Mouse (Mus musculus): ENCODE measurements around the gene Mut. TPM values are rescaled to one million over a fixed set of nuclear protein-coding genes. Genes with fewer than 3 reads are reported as not detected.

The Mut gene
- 21.0 and 22.5 TPM in 2 replicates for polyA plus RNA-seq (2015; fragmentation: Nextera tagmentation; extraction: Ambion mirVana)

DNA sequence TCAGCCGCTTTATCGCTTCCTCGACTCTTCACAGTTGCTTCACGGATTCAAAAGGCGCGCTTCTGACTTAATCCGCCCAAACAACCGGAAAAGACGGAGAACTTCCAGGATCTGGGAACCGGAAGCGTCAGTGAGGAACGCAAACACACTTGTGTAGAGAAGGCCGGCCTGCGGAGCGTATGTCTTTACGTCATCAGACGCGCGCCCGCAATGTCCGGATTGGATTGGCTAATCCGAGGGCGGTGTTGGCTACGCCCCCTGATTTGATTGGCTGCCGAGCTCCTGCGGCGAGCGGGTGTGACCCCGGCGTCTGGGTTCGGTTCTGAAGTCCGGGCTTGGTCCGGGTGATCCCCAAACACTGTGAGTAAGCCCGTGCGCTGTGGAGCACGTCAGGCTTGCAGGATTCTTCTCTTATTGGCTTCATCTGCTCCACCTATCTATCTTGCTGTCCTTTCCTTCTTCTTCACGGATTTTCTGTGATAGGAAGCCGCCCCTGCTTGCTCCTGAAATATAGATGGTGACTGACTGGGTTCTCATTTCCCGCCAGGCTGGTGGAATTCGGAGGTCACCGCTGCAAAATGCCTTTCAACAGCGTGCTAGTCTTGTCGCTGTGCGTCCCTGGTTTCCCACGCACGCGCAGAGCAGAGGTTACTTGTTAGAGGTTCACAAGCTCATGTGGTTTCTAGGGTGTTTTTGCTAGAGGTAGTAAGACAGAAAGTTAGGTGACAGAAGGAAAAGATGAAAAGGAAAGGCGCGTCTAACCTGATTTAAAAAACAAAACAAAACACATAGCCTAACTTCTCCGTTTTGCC is at the start of gene Mut, which contains the start of gene Cenpq:
Mut (plus strand) TSS at position 266 of the 812 bp plus-strand sequence.
Cenpq (minus strand) TSS at position 628 of the 812 bp plus-strand sequence.
- under 1% methylated on average over 50 of the region's 50 CpGs for WGBS
- Histone ChIP-seq H3K27me3 (no peaks in the 10 kb centered on the region), H3K27ac (peak within 1 kb of the TSS; percentile 90), H3K4me2 (replicated peaks) (peak within 1 kb of the TSS; percentile 73), H3K4me3 (replicated peaks) (peak within 1 kb of the TSS; percentile 68), H3K9me3 (no peaks in the 10 kb centered on the region), H3K9ac (replicated peaks) (peak within 1 kb of the TSS; percentile 75), H3K36me3 (peaks cover 20% of the 10 kb centered on the region), H3K4me1 (replicated peaks) (peaks cover 18% of the 10 kb centered on the region)
- ATAC-seq: peak; percentile 100

DNA sequence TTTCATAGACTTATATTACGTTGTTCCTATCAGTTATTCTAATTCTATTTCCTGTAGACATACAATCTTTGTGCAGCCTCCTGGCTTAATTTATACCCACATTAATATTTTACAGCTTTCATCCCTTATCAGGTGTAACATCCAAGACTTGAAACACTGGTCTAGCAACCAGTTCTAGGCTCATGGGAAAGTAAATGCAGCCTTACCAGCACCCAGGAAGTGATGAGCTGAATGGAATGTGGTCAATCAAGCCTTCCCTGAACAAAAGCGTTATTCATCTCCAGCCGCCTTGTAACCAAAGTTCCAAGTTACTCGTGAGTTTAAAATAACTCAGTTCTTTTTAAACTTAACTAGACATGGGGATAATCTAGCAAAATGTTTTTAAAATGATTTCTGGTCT is 49.3 kb upstream of the Mut start:
- H3K27ac ChIP-seq: no peak overlapping the region
- WGBS: 86% methylated on average over 4 of the region's 4 CpGs
- no peak overlapping the region for H3K9ac ChIP-seq (replicated peaks)

DNA sequence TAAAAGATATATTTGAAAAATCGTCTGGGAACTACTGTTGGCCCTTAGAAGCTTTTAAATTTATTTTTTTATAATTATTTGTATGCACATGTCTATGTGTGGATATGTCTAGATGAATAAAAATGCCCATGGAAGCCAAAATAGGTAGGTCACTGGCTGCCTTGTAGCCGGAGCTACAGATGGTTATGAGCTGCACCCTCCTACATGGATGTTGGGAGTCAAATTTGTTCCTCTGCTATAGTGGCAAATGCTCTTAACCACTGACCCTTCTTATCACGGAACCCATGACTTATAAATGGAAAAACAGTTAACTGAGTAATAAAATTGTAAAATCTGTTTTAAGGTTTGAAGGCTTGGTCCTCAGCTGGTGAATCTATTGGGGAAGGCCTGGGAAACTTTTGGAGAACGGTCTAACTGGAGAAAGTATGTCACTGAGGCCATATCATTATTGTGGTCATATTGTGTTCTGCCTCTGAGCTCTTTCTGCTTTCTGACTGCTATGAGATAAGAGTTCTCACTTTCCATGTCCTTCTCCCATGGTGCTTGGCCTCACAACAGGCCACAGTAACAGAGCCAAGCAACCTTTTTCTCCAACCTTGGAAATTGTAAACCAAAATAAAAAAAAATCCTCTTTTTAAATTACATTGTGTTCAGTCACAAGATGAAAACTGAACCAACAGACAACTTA is 46.5 kb upstream of the Mut start:
- Histone ChIP-seq H3K36me3 (no peaks in the 10 kb centered on the region), H3K9ac (replicated peaks) (no peak overlapping the region), H3K4me2 (replicated peaks) (no peak overlapping the region), H3K4me3 (replicated peaks) (no peak overlapping the region), H3K4me1 (replicated peaks) (no peaks in the 10 kb centered on the region), H3K27ac (no peak overlapping the region), H3K9me3 (no peaks in the 10 kb centered on the region), H3K27me3 (no peaks in the 10 kb centered on the region)
- WGBS: 83% methylated on average over 4 of the region's 4 CpGs
- ATAC-seq: no peak

More for the DNA sequence above, 49.3 kb upstream of the Mut start:
- Histone ChIP-seq H3K27me3 (peaks cover 3% of the 10 kb centered on the region; the same call in 1 of the 2 replicates), H3K4me2 (replicated peaks) (no peak overlapping the region), H3K4me1 (replicated peaks) (peaks cover 5% of the 10 kb centered on the region), H3K36me3 (no peaks in the 10 kb centered on the region), H3K4me3 (replicated peaks) (no peak overlapping the region), H3K9me3 (no peaks in the 10 kb centered on the region)
- no peak for ATAC-seq

DNA sequence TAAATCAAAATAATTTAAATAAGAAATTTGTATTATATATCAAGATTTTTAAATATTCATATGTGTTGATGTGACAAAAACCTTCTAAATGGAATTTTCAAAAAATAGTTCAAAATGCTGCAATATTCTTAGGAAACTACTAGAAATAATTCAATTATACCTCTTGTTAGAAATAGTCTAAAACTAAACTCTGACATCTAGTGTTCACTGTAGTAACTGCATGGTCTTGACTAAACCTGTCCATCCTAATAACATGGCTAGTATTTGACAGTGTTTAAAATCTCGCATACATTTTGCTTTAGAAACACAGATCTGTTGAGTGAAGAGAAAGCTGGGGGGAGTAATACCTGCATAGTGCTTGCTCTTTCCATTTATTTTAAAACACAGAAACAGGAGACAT is 37.6 kb upstream of the Mut start:
- no peak for ATAC-seq
- Histone ChIP-seq H3K36me3 (no peaks in the 10 kb centered on the region), H3K27ac (no peak overlapping the region), H3K4me2 (replicated peaks) (no peak overlapping the region), H3K4me3 (replicated peaks) (no peak overlapping the region), H3K27me3 (no peaks in the 10 kb centered on the region), H3K9me3 (no peaks in the 10 kb centered on the region), H3K9ac (replicated peaks) (no peak overlapping the region), H3K4me1 (replicated peaks) (no peaks in the 10 kb centered on the region)
- WGBS: 64% methylated on average over 1 of the region's 1 CpGs

DNA sequence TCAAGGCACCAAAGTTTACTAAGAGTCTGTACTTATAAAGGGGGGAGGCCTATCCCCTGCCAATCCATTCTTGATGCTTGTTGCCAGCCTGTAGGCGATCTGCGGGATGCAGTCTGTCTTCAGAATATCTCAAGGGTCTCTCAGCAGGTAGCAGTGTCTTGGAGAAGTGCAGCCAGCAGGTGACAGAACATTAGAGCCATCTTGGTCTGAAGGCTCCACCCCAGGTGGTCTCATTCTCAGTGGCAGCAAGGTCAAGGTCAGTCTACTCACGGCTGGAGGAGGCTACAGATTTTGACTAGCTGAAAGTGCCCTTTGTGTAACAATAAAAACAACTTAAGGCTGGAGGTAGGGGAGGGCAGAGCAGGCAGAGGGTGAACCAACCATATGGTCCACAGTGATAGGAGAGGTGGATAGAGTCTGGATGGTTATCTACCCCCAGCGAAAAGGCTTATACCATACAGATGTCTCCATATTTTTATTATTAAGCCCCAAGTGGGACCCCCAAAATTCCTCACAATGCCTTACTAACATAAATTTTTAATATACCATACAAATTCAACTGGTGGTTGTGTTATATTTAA is 34.6 kb upstream of the Mut start:
- Histone ChIP-seq H3K27me3 (no peaks in the 10 kb centered on the region), H3K27ac (no peak overlapping the region), H3K36me3 (no peaks in the 10 kb centered on the region), H3K4me3 (replicated peaks) (no peak overlapping the region), H3K4me1 (replicated peaks) (peaks cover 8% of the 10 kb centered on the region; the same call in 1 of the 2 replicates), H3K9ac (replicated peaks) (no peak overlapping the region), H3K4me2 (replicated peaks) (no peak overlapping the region), H3K9me3 (no peaks in the 10 kb centered on the region)
- 37% methylated on average over 4 of the region's 4 CpGs for WGBS
- no peak for ATAC-seq

DNA sequence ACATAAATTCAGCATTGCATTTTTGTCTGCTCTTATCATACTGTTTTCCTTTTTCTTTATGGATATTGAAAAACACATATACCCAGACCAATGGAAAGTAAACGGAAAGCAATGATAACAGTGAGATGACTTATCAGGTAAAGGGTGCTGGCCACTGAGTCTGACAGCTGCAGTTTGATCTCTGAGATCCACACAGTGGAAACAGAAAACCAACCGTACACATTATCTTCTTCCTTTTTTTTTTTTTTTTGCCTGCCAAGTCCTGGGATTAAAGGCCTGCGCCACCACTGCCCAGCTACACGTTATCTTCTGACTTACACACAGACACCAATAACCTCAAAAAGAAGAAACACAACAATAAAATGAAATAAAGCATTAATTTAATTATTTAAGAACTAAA is 31.1 kb upstream of the Mut start:
- Histone ChIP-seq H3K27me3 (no peaks in the 10 kb centered on the region), H3K9me3 (no peaks in the 10 kb centered on the region), H3K9ac (replicated peaks) (no peak overlapping the region), H3K4me2 (replicated peaks) (no peak overlapping the region), H3K27ac (no peak overlapping the region), H3K36me3 (no peaks in the 10 kb centered on the region), H3K4me1 (replicated peaks) (peaks cover 8% of the 10 kb centered on the region; the same call in 1 of the 2 replicates), H3K4me3 (replicated peaks) (no peak overlapping the region)
- no peak for ATAC-seq
- 75% methylated on average over 4 of the region's 4 CpGs for WGBS

DNA sequence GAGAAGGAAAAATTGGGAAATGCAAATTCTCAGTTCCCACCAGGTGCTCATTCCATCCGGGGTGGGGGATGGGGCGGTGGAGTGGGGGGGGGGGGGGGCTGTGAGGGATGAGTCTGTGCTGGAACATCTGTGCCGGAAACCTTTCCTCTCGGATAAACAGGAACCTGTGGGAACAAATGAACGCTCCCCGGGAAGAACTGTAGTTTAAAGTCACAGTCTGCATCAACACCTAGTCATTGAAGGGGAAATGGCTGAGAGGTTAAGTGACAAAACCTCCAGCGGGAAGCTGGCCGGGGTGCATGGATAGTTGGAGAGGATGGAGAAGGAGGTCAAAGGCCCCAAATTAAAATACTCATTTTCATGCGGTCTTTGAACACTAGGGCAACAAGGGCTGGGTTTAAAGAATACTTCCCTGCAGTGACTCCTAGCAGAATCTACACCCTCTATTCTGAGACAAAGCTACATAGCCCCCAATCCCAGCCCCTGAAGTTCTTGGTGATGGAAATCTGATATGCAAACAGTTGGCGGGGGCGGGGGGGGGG is 30.4 kb upstream of the Mut start:
- H3K4me1 ChIP-seq (replicated peaks): peaks cover 8% of the 10 kb centered on the region; the same call in 1 of the 2 replicates
- H3K27ac ChIP-seq: no peak overlapping the region
- H3K4me2 ChIP-seq (replicated peaks): peak overlapping the region; percentile 43; the same call in 1 of the 2 replicates
- ATAC-seq: no peak
- WGBS: 9% methylated on average over 11 of the region's 11 CpGs
- H3K4me3 ChIP-seq (replicated peaks): no peak overlapping the region
- no peaks in the 10 kb centered on the region for H3K27me3 ChIP-seq
- H3K9me3 ChIP-seq: no peaks in the 10 kb centered on the region
- H3K36me3 ChIP-seq: no peaks in the 10 kb centered on the region
- no peak overlapping the region for H3K9ac ChIP-seq (replicated peaks)

DNA sequence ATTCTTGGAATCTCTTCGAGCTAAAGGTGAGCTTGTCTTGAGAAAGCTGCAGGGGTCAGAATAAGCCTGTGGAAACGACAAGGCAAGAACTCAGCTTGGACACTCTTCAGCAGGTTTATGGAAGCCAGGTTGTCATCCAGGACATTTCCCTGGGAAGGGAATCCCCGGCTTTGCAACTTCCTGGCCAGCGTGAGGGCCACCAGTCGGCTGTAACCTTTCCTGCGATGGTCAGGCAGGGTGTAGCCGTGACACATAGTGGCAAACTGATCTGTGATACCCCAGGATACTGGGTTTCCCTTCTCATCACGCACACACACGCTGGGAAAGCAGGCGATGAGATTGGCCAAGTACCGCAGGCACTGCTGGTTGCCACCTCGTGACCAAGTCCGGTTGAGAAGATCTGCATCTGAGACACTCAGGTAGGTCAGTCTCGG is 29.7 kb upstream of the Mut start:
- Histone ChIP-seq H3K27ac (no peak overlapping the region), H3K36me3 (no peaks in the 10 kb centered on the region), H3K4me3 (replicated peaks) (peak overlapping the region; percentile 25), H3K9ac (replicated peaks) (0 out of 2 replicates have a peak overlapping the region, but pooled peaks have one; percentile 19), H3K4me2 (replicated peaks) (peak overlapping the region; percentile 43), H3K4me1 (replicated peaks) (peaks cover 8% of the 10 kb centered on the region; the same call in 1 of the 2 replicates), H3K9me3 (no peaks in the 10 kb centered on the region), H3K27me3 (no peaks in the 10 kb centered on the region)
- ATAC-seq: peak; percentile 62; the same call in 1 of the 2 replicates
- WGBS: 6% methylated on average over 13 of the region's 14 CpGs

DNA sequence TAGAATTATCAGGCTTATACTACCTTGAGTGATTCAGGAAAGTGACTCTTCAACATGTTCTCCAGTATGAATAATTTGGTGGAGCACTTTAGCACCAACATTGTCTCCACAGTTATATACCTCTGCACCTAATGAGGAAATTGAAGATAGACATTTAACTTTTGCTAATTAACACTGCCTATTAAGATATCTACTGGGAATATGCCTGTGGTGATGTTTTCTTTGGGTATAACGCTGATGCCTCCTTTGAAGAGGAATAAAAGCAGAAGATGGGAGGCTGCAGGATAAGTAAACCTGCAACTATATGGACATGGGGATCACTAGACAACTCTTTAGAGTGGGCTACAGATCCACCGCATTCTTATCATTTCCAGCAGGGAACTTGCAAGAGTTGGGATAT is 20.2 kb upstream of the Mut start, which contains the start of gene Glyatl3:
Glyatl3 (minus strand) TSS at position 101 of the 400 bp plus-strand sequence.
- Histone ChIP-seq H3K27ac (no peak within 1 kb of the TSS), H3K27me3 (no peaks in the 10 kb centered on the region), H3K4me1 (replicated peaks) (no peaks in the 10 kb centered on the region), H3K4me3 (replicated peaks) (no peak within 1 kb of the TSS), H3K36me3 (no peaks in the 10 kb centered on the region), H3K4me2 (replicated peaks) (no peak within 1 kb of the TSS), H3K9ac (replicated peaks) (no peak within 1 kb of the TSS), H3K9me3 (no peaks in the 10 kb centered on the region)
- WGBS: 96% methylated on average over 2 of the region's 2 CpGs
- ATAC-seq: no peak

DNA sequence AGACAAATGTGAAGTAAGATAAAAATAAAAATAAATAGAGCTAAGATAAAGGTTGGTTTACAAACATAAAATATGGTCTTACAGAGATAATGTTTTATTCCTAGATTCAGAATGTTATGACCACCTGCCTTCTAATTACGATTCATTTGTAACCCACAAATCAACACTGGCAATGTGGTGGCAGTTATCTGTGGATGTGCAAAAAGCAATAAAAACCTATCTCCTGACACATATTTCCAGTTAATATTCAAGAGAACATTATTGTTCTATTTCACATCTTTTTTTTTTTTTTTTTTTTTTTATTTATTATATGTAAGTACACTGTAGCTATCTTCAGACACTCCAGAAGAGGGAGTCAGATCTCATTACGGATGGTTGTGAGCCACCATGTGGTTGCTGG is 19.0 kb upstream of the Mut start:
- Histone ChIP-seq H3K9ac (replicated peaks) (no peak overlapping the region), H3K4me2 (replicated peaks) (no peak overlapping the region), H3K4me1 (replicated peaks) (no peaks in the 10 kb centered on the region), H3K27ac (no peak overlapping the region), H3K36me3 (no peaks in the 10 kb centered on the region), H3K27me3 (no peaks in the 10 kb centered on the region), H3K4me3 (replicated peaks) (no peak overlapping the region), H3K9me3 (no peaks in the 10 kb centered on the region)
- ATAC-seq: no peak
- WGBS: 98% methylated on average over 2 of the region's 2 CpGs

DNA sequence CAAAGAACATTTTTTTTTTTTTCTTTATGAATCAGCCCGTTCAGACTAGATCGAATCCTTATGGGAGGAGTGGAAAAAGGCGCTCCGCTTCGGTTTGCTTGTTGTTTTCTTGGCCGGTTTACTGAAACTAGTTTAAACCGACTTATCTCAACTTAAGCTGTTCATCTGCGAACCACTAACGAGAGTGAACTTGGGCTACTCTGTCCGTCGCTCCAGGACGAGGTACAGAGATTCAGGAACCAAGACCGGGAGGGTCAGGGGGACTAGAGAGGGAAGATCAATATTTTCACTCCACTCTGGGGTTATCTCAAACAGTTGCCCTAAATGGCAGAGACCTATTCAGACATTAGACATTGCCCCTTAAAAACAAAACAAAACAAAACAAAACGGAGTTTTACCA is 500 bp upstream of the Mut start:
- Histone ChIP-seq H3K36me3 (peaks cover 21% of the 10 kb centered on the region), H3K4me2 (replicated peaks) (peak overlapping the region; percentile 73), H3K4me1 (replicated peaks) (peaks cover 18% of the 10 kb centered on the region), H3K27ac (no peak overlapping the region), H3K4me3 (replicated peaks) (peak overlapping the region; percentile 68), H3K9ac (replicated peaks) (peak overlapping the region; percentile 59), H3K9me3 (no peaks in the 10 kb centered on the region), H3K27me3 (no peaks in the 10 kb centered on the region)
- ATAC-seq: peak; percentile 67
- WGBS: under 1% methylated on average over 14 of the region's 14 CpGs
